Mouse (Mus musculus) 3T3-L1 (cell line): Measurements from ENCODE around the gene Ier2.
"Not testable (repeated sequence)": the region's sequence is repeated elsewhere in the genome, so short reads cannot be mapped to it uniquely, and the experiment has no call there.

Experiments
- DNase-seq: peaks from one replicate; pipeline ENCODE4 v3.0.0-alpha.2; 2015; ENCODE audit warnings: low read depth, low spot score

Gene Ier2

DNA sequence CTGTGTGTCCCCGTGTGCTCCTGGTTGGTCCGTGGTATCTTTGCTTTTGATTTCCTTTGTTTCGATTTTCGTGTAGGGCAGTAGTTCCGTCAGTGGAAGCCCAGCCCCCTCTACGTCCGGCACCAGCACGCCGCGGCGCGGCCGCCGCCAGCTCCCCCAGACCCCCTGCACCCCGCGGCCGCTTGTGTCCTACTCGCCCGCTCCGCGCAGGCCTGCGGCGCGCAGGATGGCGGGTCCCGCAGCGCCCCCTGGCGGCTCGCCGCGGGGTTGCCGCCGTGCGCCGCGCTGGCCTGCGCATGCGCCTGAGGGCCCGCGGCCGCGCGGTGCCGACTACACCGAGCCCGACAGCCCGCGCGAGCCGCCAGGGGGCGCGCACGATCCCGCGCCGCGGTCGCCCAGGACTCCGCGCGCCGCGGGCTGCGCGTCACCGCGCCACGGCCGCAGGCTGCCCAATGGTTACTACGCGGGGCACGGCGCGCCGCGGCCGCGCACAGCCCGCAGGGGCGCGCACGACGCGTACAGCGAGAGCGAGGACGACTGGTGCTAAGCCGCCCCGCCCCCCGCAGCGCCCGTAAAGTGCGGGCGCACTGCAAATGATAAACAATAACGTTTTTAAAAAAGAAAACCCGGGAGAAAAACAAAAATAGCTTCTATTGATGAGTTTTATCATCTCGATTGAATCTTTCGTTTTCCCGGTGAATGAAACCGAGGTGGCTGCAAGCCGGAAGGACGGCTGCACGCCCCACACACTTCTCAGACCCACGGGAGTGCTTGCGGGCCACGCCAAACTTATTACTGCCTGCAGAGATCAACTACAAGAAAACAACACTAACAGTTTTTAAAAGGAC lies 23.3 kb downstream of the Ier2 start:
- peak; percentile 92 for DNase-seq

DNA sequence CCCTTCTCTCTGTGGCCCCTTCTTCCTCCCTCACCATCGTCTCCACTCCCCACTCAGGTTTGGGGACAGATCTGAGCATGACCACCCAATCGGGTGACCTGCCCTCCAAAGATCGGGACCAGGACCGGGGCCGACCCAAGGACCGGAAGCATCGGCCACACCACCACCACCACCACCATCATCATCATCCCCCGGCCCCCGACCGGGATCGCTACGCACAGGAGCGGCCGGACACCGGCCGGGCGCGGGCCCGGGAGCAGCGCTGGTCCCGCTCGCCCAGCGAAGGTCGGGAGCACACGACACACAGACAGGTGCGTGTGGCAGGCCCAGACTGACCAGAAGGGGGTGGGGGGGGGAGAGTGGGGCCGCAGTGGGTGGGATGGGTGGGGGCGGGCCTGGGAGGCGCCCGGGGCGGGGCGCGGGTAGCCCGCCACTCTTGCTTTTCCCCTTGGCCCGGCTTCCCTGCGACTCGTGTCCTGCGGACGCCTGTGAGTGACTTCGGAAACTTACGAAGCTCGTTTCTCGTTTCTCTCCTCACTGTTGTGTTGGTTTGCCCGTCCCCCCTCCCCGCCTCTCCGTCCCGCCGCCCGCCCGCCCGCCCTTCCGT lies 24.0 kb downstream of the Ier2 start:
- peak; percentile 30 for DNase-seq

- peak; percentile 48 for DNase-seq
Observed at GRCm38 (mm10) chr8:84637946-84638554, 24.6 kb downstream of the Ier2 start.

GRCm38 (mm10) chr8:84636051-84636691 lies 26.5 kb downstream of the Ier2 start:
- peak; percentile 100 for DNase-seq

DNA sequence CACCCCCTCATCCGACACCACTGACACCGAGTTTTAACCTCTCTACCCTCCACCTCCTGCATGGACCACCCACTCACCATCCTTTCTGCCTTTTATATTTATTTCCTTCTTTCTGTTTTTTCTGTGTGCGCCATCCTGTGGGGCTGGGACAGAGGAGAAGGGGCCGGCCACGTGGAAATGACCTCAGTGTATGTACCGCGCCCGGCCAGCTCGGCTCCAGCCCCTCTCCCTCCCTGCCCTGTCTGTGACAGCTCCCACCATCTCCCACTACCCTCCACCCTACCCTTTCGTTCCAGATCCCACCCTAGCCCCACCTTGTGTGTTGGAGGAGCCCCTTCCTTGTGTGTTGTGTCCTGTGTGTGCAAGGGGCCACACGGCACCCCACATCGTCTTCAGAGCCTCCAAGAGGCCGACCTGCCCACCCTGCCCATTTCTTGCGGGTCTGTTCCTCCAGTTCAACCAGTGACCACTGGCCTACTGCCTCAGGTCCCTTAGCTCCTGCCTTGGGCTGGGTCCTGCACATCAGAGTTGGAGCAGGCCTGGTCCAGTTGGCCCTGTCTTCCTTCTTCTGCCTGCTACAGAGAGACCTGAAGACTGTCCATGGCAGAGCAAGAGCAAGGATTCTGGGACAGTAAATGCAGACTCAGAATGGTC lies 27.1 kb downstream of the Ier2 start:
- DNase-seq: no peak

DNA sequence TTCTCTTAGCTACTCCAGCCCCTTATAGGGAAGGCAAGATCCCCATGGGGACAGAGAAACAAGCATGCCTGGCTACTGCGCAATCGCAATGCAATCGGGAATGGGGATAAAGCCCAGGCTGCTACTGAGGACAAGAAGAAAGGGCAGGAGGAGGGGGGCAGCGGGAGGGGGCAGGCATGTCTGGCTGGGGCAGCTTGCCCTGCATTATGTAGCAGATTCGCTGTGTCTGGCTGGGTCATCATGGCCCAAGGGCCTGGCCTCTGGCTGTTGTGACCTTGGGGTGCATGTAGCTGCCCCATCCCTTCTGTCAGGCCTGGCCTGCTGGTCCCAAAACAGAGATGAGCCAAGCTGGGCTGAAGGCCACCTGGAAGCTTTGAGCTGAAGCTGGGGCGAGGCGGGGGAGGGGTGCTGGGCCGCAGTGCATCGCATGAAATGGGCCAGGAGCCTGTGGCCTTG lies 27.8 kb downstream of the Ier2 start:
- peak; percentile 86 for DNase-seq

DNA sequence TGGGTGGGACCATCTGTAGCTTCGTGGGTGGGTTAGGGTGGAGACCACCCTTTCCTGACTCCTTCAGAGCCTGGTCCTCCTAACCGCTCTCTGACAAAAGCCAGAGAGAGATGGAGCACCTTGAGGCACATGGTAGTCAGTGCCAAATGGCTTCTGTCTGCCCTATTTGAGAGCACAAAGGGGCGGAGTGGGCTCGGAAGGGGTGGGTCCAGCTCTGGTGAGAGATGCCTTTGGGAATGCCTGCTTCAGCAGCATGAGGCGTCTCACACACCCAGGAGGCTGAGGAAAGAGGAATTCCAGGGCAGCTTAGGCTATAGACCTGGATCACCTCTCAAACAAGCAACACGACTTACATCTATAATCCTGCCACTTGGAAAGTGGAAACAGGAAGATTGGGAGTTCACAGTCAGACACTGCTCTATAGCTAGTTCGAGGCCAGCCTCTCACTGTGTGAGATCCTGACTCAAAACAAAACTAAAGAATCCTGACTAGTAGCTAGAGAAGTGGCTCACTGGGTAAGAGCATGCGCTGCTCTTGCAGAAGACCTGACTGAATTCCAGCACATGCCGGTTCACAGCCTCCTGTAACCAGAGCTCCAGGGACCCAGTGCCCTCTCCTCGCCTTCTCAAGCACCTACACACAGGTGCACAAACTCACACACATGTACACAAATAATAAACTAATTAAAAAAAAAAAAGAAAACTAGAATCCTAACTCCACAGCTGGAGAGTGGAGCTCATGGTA lies 28.6 kb downstream of the Ier2 start:
- peak; percentile 72 for DNase-seq

DNA sequence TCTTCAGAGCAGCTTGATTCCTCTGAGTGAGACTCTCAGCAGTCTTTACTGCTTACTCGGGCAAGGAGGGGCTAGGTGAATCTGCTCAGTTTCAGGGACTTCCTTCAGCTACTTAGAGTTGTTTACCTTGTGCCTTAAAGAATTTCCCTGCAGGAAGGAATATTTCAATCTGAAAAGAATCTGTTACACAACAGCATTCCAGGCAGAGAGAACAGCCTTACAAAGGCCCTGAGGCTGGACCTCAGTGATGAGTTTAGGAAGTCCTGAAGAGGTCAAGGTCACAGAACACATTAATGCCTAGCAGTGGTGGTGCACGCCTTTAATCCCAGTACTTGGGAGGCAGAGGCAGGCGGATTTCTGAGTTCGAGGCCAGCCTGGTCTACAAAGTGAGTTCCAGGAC lies 30.8 kb downstream of the Ier2 start:
- peak; percentile 45 for DNase-seq

GRCm38 (mm10) chr8:84630145-84630544 lies 32.5 kb downstream of the Ier2 start:
- DNase-seq: no peak

DNA sequence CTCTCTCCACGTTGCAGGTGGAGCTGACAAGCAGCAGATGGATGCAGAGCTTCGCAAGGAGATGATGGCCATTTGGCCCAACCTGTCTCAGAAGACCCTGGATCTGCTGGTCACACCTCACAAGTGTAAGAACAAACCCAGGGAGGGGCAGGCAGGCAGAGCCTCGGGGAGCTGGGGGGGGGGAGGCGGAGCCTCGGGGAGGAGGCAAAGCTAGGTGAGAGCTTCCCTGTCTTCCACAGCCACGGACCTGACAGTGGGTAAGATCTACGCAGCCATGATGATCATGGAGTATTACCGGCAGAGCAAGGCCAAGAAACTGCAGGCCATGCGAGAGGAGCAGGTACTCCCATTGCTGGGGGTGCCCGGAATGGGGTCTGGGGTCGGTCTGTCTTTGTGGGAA lies 33.1 kb downstream of the Ier2 start:
- DNase-seq: no peak

- not testable (repeated sequence) for DNase-seq
Observed at GRCm38 (mm10) chr8:84623425-84623824, 39.2 kb downstream of the Ier2 start.

GRCm38 (mm10) chr8:84621102-84621625 lies 41.5 kb downstream of the Ier2 start:
- peak; percentile 81 for DNase-seq

GRCm38 (mm10) chr8:84617005-84617404 lies 45.6 kb downstream of the Ier2 start:
- no peak for DNase-seq

DNA sequence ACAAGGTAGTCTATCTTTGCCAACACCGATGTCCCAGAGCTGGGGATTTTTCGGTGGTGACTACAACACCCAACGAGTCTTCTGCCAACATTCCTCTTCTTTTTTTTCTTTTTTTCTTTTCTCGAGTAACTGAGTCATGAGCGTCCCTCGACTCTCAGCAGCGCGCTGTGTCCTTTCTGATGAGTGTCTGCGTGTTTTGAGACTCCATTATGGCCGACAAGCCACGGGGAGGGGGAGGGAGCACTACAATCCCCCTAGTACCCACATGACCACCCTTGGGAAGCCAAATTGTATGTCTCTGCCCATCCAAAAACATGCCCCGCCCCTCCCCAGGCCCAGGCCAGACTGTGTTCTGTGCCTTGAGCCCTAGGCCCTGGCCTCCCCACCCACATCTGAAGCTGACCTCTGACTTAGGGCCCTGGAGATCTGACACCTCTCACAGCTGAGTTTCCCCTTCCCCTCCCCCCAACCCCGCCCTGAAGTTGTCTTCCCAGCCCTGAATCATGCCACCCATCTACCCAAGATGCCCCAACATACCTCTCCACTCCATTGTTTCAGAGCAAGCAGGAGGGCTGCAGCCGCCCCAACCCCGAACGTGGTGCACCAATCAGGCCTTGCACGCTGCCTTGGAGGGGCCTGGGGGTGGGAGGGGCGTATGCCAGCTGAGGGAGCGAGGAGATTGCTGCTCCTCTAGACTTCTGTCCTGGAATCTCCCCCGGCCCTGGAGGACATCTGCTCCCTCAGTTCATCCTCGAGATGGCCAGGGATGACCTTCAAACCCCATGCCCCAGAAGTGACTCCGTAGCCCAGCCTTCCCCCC lies 46.8 kb downstream of the Ier2 start:
- DNase-seq: peak; percentile 89

DNA sequence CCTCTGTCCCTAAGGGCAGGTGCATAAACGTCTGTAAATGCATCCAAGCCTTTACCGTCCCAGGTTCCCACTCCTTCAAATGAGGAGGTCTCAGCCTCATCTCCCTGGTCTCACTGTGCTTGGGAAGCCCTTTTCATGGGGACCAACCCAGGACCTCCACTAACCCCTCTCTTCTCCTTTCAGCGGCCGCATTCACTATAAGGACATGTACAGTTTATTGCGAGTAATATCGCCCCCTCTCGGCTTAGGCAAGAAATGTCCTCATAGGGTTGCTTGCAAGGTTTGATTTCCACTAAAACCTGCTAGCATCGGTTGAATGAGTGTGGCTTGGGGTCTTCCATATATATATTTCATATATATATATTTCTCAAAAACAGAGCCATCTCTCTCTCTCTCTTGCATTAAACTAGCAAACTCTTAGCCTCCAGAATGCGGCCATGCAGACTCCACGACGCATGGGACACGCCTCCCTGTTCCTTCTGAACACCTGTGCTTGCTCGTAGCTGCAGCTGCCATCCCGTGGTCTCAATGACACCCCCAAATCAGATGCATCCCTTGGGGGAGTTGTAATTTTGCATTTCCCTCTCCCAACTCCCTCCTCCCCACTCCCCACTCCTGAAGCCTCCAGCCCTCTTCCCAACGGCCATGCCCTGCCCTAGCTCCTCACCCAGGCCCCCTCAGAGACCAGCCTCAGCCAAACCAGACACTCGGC lies 48.0 kb downstream of the Ier2 start:
- DNase-seq: peak; percentile 62
